Mouse (Mus musculus): ENCODE measurements around the gene Supt4a. TPM values are rescaled to one million over a fixed set of nuclear protein-coding genes. Genes with fewer than 3 reads are reported as not detected.
A peak's percentile ranks its signal among the peaks of the same experiment; 100 is the strongest.

Gene Supt4a
- polyA plus RNA-seq, 1 experiment, result 62.2 TPM

GRCm38 (mm10) chr11:87761806-87762701, 24.7 kb downstream of the Supt4a start:
- Histone ChIP-seq H3K27ac (ENCODE audit: insufficient read depth, low read length) (no peak overlapping the region), H3K4me1 (ENCODE audit: control insufficient read depth, insufficient read depth, insufficient read length) (peaks cover 12% of the 10 kb centered on the region), H3K27me3 (ENCODE audit: control insufficient read depth, insufficient read depth, low read length) (peaks cover 7% of the 10 kb centered on the region), H3K36me3 (ENCODE audit: control insufficient read depth, insufficient read depth, low read length) (peaks cover 9% of the 10 kb centered on the region), H3K4me3 (ENCODE audit: extremely low read depth, insufficient read depth, insufficient read length) (no peak overlapping the region)
- TF ChIP-seq CTCF (IDR thresholded peaks at IDR 0.05; ENCODE audit: extremely low read depth, insufficient read depth, insufficient read length, insufficient replicate concordance) (no peak), POLR2A (IDR thresholded peaks at IDR 0.05; ENCODE audit: low read depth, low read length) (no peak)
- WGBS, result 78% methylated on average over 14 of the region's 14 CpGs
- no peak for DNase-seq (ENCODE audit: low read depth in 1 of 2, low spot score in 2 of 2)

GRCm38 (mm10) chr11:87762702-87763385, 25.5 kb downstream of the Supt4a start:
- DNase-seq (ENCODE audit: low read depth in 1 of 2, low spot score in 2 of 2), result no peak
- Histone ChIP-seq H3K4me3 (ENCODE audit: extremely low read depth, insufficient read depth, insufficient read length) (no peak overlapping the region), H3K27me3 (ENCODE audit: control insufficient read depth, insufficient read depth, low read length) (peaks cover 7% of the 10 kb centered on the region), H3K4me1 (ENCODE audit: control insufficient read depth, insufficient read depth, insufficient read length) (peaks cover 12% of the 10 kb centered on the region), H3K27ac (ENCODE audit: insufficient read depth, low read length) (no peak overlapping the region), H3K36me3 (ENCODE audit: control insufficient read depth, insufficient read depth, low read length) (0 out of 2 replicates have a peak, but pooled peaks cover 2% of the 10 kb centered on the region)
- WGBS, result 81% methylated on average over 12 of the region's 12 CpGs
- TF ChIP-seq CTCF (IDR thresholded peaks at IDR 0.05; ENCODE audit: extremely low read depth, insufficient read depth, insufficient read length, insufficient replicate concordance) (no peak), POLR2A (IDR thresholded peaks at IDR 0.05; ENCODE audit: low read depth, low read length) (no peak)

GRCm38 (mm10) chr11:87763511-87763987, 26.2 kb downstream of the Supt4a start:
- TF ChIP-seq POLR2A (IDR thresholded peaks at IDR 0.05; ENCODE audit: low read depth, low read length), result no peak
- no peak for TF ChIP-seq CTCF (IDR thresholded peaks at IDR 0.05; ENCODE audit: extremely low read depth, insufficient read depth, insufficient read length, insufficient replicate concordance)
- peaks cover 7% of the 10 kb centered on the region for H3K27me3 ChIP-seq (ENCODE audit: control insufficient read depth, insufficient read depth, low read length)
- WGBS, result 28% methylated on average over 17 of the region's 17 CpGs

GRCm38 (mm10) chr11:87763988-87764876, 26.9 kb downstream of the Supt4a start:
- peak in 1 of 2 experiments; percentile 50 for DNase-seq (ENCODE audit: low read depth in 1 of 2, low spot score in 2 of 2)
- Histone ChIP-seq H3K27me3 (ENCODE audit: control insufficient read depth, insufficient read depth, low read length) (peaks cover 7% of the 10 kb centered on the region), H3K4me1 (ENCODE audit: control insufficient read depth, insufficient read depth, insufficient read length) (peaks cover 12% of the 10 kb centered on the region), H3K4me3 (ENCODE audit: extremely low read depth, insufficient read depth, insufficient read length) (peak overlapping the region; percentile 36), H3K27ac (ENCODE audit: insufficient read depth, low read length) (no peak overlapping the region), H3K36me3 (ENCODE audit: control insufficient read depth, insufficient read depth, low read length) (no peaks in the 10 kb centered on the region)
- TF ChIP-seq CTCF (IDR thresholded peaks at IDR 0.05; ENCODE audit: extremely low read depth, insufficient read depth, insufficient read length, insufficient replicate concordance) (no peak), POLR2A (IDR thresholded peaks at IDR 0.05; ENCODE audit: low read depth, low read length) (no peak)
- 2% methylated on average over 65 of the region's 65 CpGs for WGBS

More at GRCm38 (mm10) chr11:87763511-87763987, 26.2 kb downstream of the Supt4a start:
- DNase-seq (ENCODE audit: low read depth in 1 of 2, low spot score in 2 of 2), result no peak
- no peak overlapping the region for H3K27ac ChIP-seq (ENCODE audit: insufficient read depth, low read length)
- H3K4me1 ChIP-seq (ENCODE audit: control insufficient read depth, insufficient read depth, insufficient read length), result peaks cover 12% of the 10 kb centered on the region
- peak overlapping the region; percentile 36; the same call in 1 of the 2 replicates for H3K4me3 ChIP-seq (ENCODE audit: extremely low read depth, insufficient read depth, insufficient read length)
- no peaks in the 10 kb centered on the region for H3K36me3 ChIP-seq (ENCODE audit: control insufficient read depth, insufficient read depth, low read length)

GRCm38 (mm10) chr11:87768745-87769144, 31.4 kb downstream of the Supt4a start:
- DNase-seq (ENCODE audit: low read depth in 1 of 2, low spot score in 2 of 2), result no peak
- WGBS, result 88% methylated on average over 4 of the region's 4 CpGs
- TF ChIP-seq POLR2A (IDR thresholded peaks at IDR 0.05; ENCODE audit: low read depth, low read length), result no peak
- no peak for TF ChIP-seq CTCF (IDR thresholded peaks at IDR 0.05; ENCODE audit: extremely low read depth, insufficient read depth, insufficient read length, insufficient replicate concordance)
- H3K4me3 ChIP-seq (ENCODE audit: extremely low read depth, insufficient read depth, insufficient read length), result no peak overlapping the region
- no peak overlapping the region for H3K27ac ChIP-seq (ENCODE audit: insufficient read depth, low read length)
- H3K4me1 ChIP-seq (ENCODE audit: control insufficient read depth, insufficient read depth, insufficient read length), result peaks cover 5% of the 10 kb centered on the region
- no peaks in the 10 kb centered on the region for H3K36me3 ChIP-seq (ENCODE audit: control insufficient read depth, insufficient read depth, low read length)
- H3K27me3 ChIP-seq (ENCODE audit: control insufficient read depth, insufficient read depth, low read length), result peaks cover 7% of the 10 kb centered on the region

- H3K4me1 ChIP-seq (ENCODE audit: control insufficient read depth, insufficient read depth, insufficient read length), result no peaks in the 10 kb centered on the region
- no peak overlapping the region for H3K4me3 ChIP-seq (ENCODE audit: extremely low read depth, insufficient read depth, insufficient read length)
- peak; percentile 60 to 84 for DNase-seq (ENCODE audit: low read depth in 1 of 2, low spot score in 2 of 2)
- no peak for TF ChIP-seq POLR2A (IDR thresholded peaks at IDR 0.05; ENCODE audit: low read depth, low read length)
- peak; percentile 95; the same call in 1 of the 2 replicates for TF ChIP-seq CTCF (IDR thresholded peaks at IDR 0.05; ENCODE audit: extremely low read depth, insufficient read depth, insufficient read length, insufficient replicate concordance)
- no peak overlapping the region for H3K27ac ChIP-seq (ENCODE audit: insufficient read depth, low read length)
- 55% methylated on average over 3 of the region's 3 CpGs for WGBS
- H3K36me3 ChIP-seq (ENCODE audit: control insufficient read depth, insufficient read depth, low read length), result no peaks in the 10 kb centered on the region
- no peaks in the 10 kb centered on the region for H3K27me3 ChIP-seq (ENCODE audit: control insufficient read depth, insufficient read depth, low read length)
Measured at GRCm38 (mm10) chr11:87770989-87771388, 33.6 kb downstream of the Supt4a start.
